11 mouse cellular contexts compared by ENCODE assay signal in genomic region chr1:182953667-182954066, GRCm38 (mm10). TPM values are rescaled to one million over a fixed set of nuclear protein-coding genes. Genes with fewer than 3 reads are reported as not detected.
DNase-seq lines count a peak whose midpoint lies in the region; ATAC-seq lines count a peak whose summit lies in the region.
"Had no signal": no experiment of that assay in that cellular context is flagged by ENCODE, and none has a peak within 500 bp of the region (broad histone marks: within the 10 kb centered on the region; RNA-seq: fewer than 3 reads in every experiment).

No protein-coding gene starts in this region.

- ATAC-seq in hindbrain, embryonic 12.5 days (ENCODE audit: low FRiP score) = no peak
- ATAC-seq in common myeloid progenitor, adult 5-6 weeks (replicated peaks; ENCODE audit: low read depth, poor library complexity, severe bottlenecking) = peak; percentile 66
- no peak for ATAC-seq in intestine, embryonic 16.5 days

- no peaks in the 10 kb centered on the region for H3K9me3 ChIP-seq in hindbrain, embryonic 10.5 days
- no peaks in the 10 kb centered on the region for H3K9me3 ChIP-seq in hindbrain, embryonic 12.5 days (replicated peaks)
- no peaks in the 10 kb centered on the region for H3K9me3 ChIP-seq in intestine, embryonic 16.5 days (ENCODE audit: control insufficient read depth, low read length)
- H3K9me3 ChIP-seq: hindbrain, embryonic 15.5 days; limb, embryonic 15.5 days had no signal

- WGBS in hindbrain, embryonic 10.5 days = 73% methylated on average over 4 of the region's 4 CpGs
- WGBS in hindbrain, embryonic 12.5 days = 70% methylated on average over 4 of the region's 4 CpGs
- whole genome bisulfite sequencing in intestine, embryonic 16.5 days = 66% methylated on average over 4 of the region's 4 CpGs

- no peaks in the 10 kb centered on the region for H3K36me3 ChIP-seq in hindbrain, embryonic 10.5 days
- H3K36me3 ChIP-seq in hindbrain, embryonic 12.5 days = no peaks in the 10 kb centered on the region
- H3K36me3 ChIP-seq in intestine, embryonic 16.5 days (ENCODE audit: control insufficient read depth, insufficient read depth, low read length) = no peaks in the 10 kb centered on the region
- H3K36me3 ChIP-seq: hindbrain, embryonic 15.5 days; limb, embryonic 15.5 days had no signal

- no peak overlapping the region for H3K4me2 ChIP-seq in hindbrain, embryonic 12.5 days (replicated peaks)
- H3K4me2 ChIP-seq in intestine, embryonic 16.5 days (ENCODE audit: low read depth, low read length) = 0 out of 2 replicates have a peak overlapping the region, but pooled peaks have one; percentile 0

- H3K9ac ChIP-seq in hindbrain, embryonic 12.5 days = no peak overlapping the region
- H3K9ac ChIP-seq in intestine, embryonic 16.5 days (ENCODE audit: low read depth, low read length) = peak overlapping the region; percentile 3; the same call in 1 of the 2 replicates

- H3K4me3 ChIP-seq in hindbrain, embryonic 10.5 days = no peak overlapping the region
- no peak overlapping the region for H3K4me3 ChIP-seq in hindbrain, embryonic 12.5 days
- no peak overlapping the region for H3K4me3 ChIP-seq in intestine, embryonic 16.5 days (ENCODE audit: low read length)

- H3K27ac ChIP-seq in hindbrain, embryonic 10.5 days = 0 out of 2 replicates have a peak overlapping the region, but pooled peaks have one; percentile 53
- H3K27ac ChIP-seq in hindbrain, embryonic 12.5 days = no peak overlapping the region
- H3K27ac ChIP-seq in intestine, embryonic 16.5 days (ENCODE audit: low read length) = no peak overlapping the region
- H3K27ac ChIP-seq: hindbrain, embryonic 15.5 days had no signal

- H3K4me1 ChIP-seq in hindbrain, embryonic 10.5 days (replicated peaks) = peaks cover 45% of the 10 kb centered on the region
- peaks cover 24% of the 10 kb centered on the region for H3K4me1 ChIP-seq in hindbrain, embryonic 12.5 days
- H3K4me1 ChIP-seq in intestine, embryonic 16.5 days (ENCODE audit: control insufficient read depth, insufficient read depth, low read length) = peaks cover 45% of the 10 kb centered on the region

- H3K27me3 ChIP-seq in hindbrain, embryonic 10.5 days (ENCODE audit: insufficient read depth, poor library complexity, severe bottlenecking) = peaks cover 46% of the 10 kb centered on the region
- H3K27me3 ChIP-seq in hindbrain, embryonic 12.5 days = peaks cover 12% of the 10 kb centered on the region
- no peaks in the 10 kb centered on the region for H3K27me3 ChIP-seq in intestine, embryonic 16.5 days (replicated peaks; ENCODE audit: control insufficient read depth, insufficient read depth, low read length)
- H3K27me3 ChIP-seq: hindbrain, embryonic 15.5 days; limb, embryonic 15.5 days had no signal

- DNase-seq in hindbrain, embryonic 10.5 days (ENCODE audit: low spot score) = no peak
- peak; percentile 9 to 12 for DNase-seq in B cell, adult 2 months
- no peak for DNase-seq in frontal cortex, postnatal 14 days (ENCODE audit: low spot score in 2 of 2)
- DNase-seq in cerebellum, adult 18-20 months = no peak
- no peak for DNase-seq in cerebellum, postnatal 10 days
- DNase-seq: cerebellum, postnatal 14 days had no signal

RNA-seq across cellular contexts. Expression of gene Tlr5, which starts 0.9 kb away (rescaled TPM):
- polyA plus RNA-seq in hindbrain, embryonic 10.5 days (2016; fragmentation: Nextera tagmentation; extraction: Ambion mirVana) = 0.33 and 0.42 TPM in 2 replicates
- polyA plus RNA-seq in hindbrain, embryonic 12.5 days (2016; fragmentation: Nextera tagmentation; extraction: Ambion mirVana) = 0.23 and 0.56 TPM in 2 replicates
- not detected in 2 replicates for total RNA-seq in common myeloid progenitor, adult 5-6 weeks (2017)
- polyA plus RNA-seq in intestine, embryonic 16.5 days (2015; fragmentation: Nextera tagmentation; extraction: Ambion mirVana) = 4.6 and 4.8 TPM in 2 replicates

Comparison
In these comparisons a context has a peak if more than half of its experiments do, and no peak if none do; other contexts are left out.
1. DNase-seq: peak in B cell, adult 2 months (2 of 2); none in hindbrain, embryonic 10.5 days (single experiment), frontal cortex, postnatal 14 days (0 of 2), cerebellum, adult 18-20 months (0 of 2) and cerebellum, postnatal 10 days (0 of 2).